Mouse (Mus musculus) embryonic facial prominence, embryonic 11.5 days (tissue): ENCODE measurements around the gene Rbm20. TPM values are rescaled to one million over a fixed set of nuclear protein-coding genes. Genes with fewer than 3 reads are reported as not detected.
A peak's percentile ranks its signal among the peaks of the same experiment; 100 is the strongest.

Experiments
- ATAC-seq: fragments of 200-750 bp; cut with Nextera tagmentation; replicated peaks from 2 replicates; pipeline ENCODE4 v1.8.0; 2017; ENCODE audit warnings: low read depth; ENCODE audit not compliant: insufficient number of reproducible peaks, low FRiP score, low TSS enrichment
- DNase-seq: peaks from one replicate; pipeline ENCODE4 v3.0.0-alpha.2; 2015; ENCODE audit warnings: low spot score
- H3K27ac ChIP-seq: fragments of 300-500 bp; sonication (generic); replicated peaks from 2 replicates; pipeline ENCODE4 v1.5.1; 2014; ENCODE audit warnings: mild to moderate bottlenecking, low read depth, low read length, control low read depth
- H3K27me3 ChIP-seq: fragments of 300-500 bp; sonication (generic); 2 replicates; pipeline ENCODE4 v1.6.1; 2014; ENCODE audit warnings: mild to moderate bottlenecking, low read length, moderate library complexity, mixed read lengths; ENCODE audit not compliant: control insufficient read depth, insufficient read depth
- H3K36me3 ChIP-seq: fragments of 300-500 bp; sonication (generic); replicated peaks from 2 replicates; pipeline ENCODE4 v1.6.1; 2014; ENCODE audit warnings: low read depth, mild to moderate bottlenecking, low read length, moderate library complexity, mixed read lengths; ENCODE audit not compliant: control insufficient read depth, insufficient read depth
- H3K4me1 ChIP-seq: fragments of 300-500 bp; sonication (generic); 2 replicates; pipeline ENCODE4 v1.6.1; 2014; ENCODE audit warnings: low read length, mixed read lengths; ENCODE audit not compliant: control insufficient read depth, insufficient read depth
- H3K4me2 ChIP-seq: fragments of 300-500 bp; sonication (generic); 2 replicates; pipeline ENCODE4 v1.6.1; 2014; ENCODE audit warnings: low read depth, mild to moderate bottlenecking, control low read depth, low read length, moderate library complexity
- H3K4me3 ChIP-seq: fragments of 300-500 bp; sonication (generic); 2 replicates; pipeline ENCODE4 v1.5.1; 2014; ENCODE audit warnings: low read depth, low read length, control low read depth
- H3K9ac ChIP-seq: fragments of 300-500 bp; sonication (generic); replicated peaks from 2 replicates; pipeline ENCODE4 v1.6.1; 2014; ENCODE audit warnings: mild to moderate bottlenecking, control low read depth, low read length
- H3K9me3 ChIP-seq: fragments of 300-500 bp; sonication (generic); replicated peaks from 2 replicates; pipeline ENCODE4 v1.6.1; 2016; ENCODE audit warnings: mild to moderate bottlenecking, low read length, inconsistent platforms, mixed read lengths; ENCODE audit not compliant: control insufficient read depth
- WGBS: fragments of 180-500 bp; shearing (Covaris S2); extraction: QIAGEN DNeasy Blood & Tissue Kit; methylation state at CpG from one replicate; pipeline ENCODE4 v1.1.7; 2014; 5-methylcytosine and 5-hydroxymethylcytosine counted together
- polyA plus RNA-seq: library from polyadenylated mRNA; unstranded; fragments of >200 nt; fragmentation: Nextera tagmentation; extraction: Ambion mirVana; gene quantifications from 2 replicates; pipeline ENCODE4 v1.2.1, GENCODE M21; 2014

Rbm20 gene
- polyA plus RNA-seq, 1 experiment from 2014 or later = 1.1 TPM

DNA sequence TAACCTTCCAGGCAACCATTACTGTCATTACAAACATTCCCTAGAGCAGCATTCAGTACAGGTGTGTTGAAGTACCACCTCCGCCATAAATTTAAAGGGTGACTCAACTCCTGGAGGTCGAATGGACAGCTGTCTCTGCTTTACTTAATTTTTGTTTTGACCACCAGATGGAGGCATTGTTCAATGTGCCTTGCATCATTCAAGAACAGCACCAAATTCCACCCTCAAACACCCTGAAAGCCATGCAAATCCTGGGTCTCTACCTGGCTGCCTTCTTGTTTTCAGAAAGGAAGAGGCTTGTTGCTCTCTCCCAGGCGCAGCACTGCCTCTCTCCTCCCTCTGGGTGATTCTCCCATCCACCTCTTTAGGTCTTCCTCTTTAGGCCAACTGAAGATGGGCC is 91.4 kb downstream of the Rbm20 start:
- Histone ChIP-seq H3K4me2 (no peak overlapping the region), H3K27me3 (no peaks in the 10 kb centered on the region), H3K4me3 (no peak overlapping the region), H3K9me3 (no peaks in the 10 kb centered on the region), H3K9ac (no peak overlapping the region), H3K4me1 (no peaks in the 10 kb centered on the region; the same call in 1 of the 2 replicates), H3K36me3 (no peaks in the 10 kb centered on the region), H3K27ac (no peak overlapping the region)
- DNase-seq = peak; percentile 82
- 31% methylated on average over 3 of the region's 3 CpGs for WGBS
- ATAC-seq = no peak; the same call in 1 of the 2 replicates

DNA sequence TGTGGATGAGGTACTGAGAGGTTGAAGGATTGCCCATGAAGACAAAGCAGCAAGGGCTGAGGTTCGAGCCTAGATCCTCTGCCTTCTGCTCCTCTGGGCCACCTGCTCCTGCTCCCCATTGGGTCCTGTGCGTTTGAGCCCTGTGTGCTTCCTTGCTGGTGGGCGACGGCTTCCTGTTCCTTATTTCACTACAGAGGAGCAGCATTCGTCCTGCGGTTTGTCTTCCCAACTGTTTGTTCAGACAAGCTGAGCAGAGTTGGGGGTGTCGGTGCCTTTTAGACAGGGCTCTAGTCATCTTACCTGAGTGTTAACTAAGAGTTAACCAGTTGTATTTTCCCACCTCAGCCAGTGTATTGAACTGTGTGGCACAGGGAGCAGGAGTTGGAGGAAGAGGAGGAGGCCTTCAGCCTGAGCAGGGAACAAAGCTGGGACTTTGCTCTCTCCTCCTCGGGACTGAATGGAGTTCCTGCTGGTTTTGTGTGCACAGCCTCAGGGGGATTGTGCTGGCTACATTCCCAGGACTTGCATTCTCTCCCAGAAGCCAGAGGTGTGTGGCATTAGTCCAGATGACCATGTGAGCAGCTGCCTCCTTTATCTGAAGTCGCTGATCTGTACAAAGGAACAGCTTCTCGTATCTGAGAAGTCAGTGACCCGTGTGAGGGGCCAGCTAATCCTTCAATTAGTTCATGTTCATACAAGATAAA is 97.0 kb downstream of the Rbm20 start:
- no peaks in the 10 kb centered on the region for H3K27me3 ChIP-seq
- peak; percentile 14 for DNase-seq

DNA sequence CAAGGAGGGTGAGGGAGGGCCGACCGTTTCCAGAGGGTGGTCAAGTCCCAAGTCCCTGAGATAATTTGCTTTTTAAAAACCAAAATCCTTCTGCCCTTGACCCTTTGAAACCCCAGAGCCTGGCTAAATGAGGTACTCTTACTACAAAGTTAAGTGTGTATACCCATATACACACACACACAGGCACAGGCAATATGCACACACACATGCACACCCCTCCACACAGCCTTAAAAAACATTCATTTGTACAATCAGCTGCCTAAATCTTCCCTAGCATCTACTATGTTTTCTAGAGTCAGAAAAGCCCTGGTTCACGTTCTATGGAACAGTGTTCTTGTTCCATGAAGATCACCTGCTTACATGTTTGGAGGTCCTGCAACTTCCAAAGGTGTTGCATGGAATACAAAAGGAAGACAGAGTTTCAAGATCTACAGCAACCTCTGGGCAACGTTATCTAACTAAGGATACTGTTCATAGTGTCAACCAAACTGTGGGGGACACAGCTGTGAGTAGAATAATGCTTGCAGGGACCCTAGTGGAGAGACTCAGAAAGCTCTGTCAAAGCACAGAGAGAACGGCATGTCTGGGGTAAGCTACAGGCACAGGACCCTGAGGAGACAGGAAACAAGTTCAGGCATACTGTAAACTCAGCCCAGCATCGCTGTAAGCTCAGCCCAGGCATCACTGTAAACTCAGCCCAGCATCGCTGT is 97.7 kb downstream of the Rbm20 start:
- no peaks in the 10 kb centered on the region for H3K27me3 ChIP-seq
- DNase-seq (no peak), ATAC-seq (no peak)
- H3K4me3 ChIP-seq = no peak overlapping the region
- H3K36me3 ChIP-seq = no peaks in the 10 kb centered on the region
- H3K9me3 ChIP-seq = no peaks in the 10 kb centered on the region
- 58% methylated on average over 7 of the region's 7 CpGs for WGBS
- peaks cover 3% of the 10 kb centered on the region for H3K4me1 ChIP-seq
- no peak overlapping the region for H3K4me2 ChIP-seq
- no peak overlapping the region for H3K9ac ChIP-seq
- no peak overlapping the region for H3K27ac ChIP-seq

More for the DNA sequence above, 97.0 kb downstream of the Rbm20 start:
- 0 out of 2 replicates have a peak, but pooled peaks have one; percentile 14 for ATAC-seq
- H3K9ac ChIP-seq = no peak overlapping the region
- WGBS = 52% methylated on average over 11 of the region's 11 CpGs
- H3K36me3 ChIP-seq = no peaks in the 10 kb centered on the region
- no peak overlapping the region for H3K27ac ChIP-seq
- no peak overlapping the region for H3K4me3 ChIP-seq
- no peak overlapping the region for H3K4me2 ChIP-seq
- H3K4me1 ChIP-seq = peaks cover 3% of the 10 kb centered on the region
- H3K9me3 ChIP-seq = no peaks in the 10 kb centered on the region

- 82% methylated on average over 9 of the region's 9 CpGs for WGBS
- no peak overlapping the region for H3K9ac ChIP-seq
- no peaks in the 10 kb centered on the region for H3K36me3 ChIP-seq
- no peak for DNase-seq
- H3K27me3 ChIP-seq = no peaks in the 10 kb centered on the region
- no peak overlapping the region for H3K4me3 ChIP-seq
- H3K9me3 ChIP-seq = no peaks in the 10 kb centered on the region
- ATAC-seq = no peak
- H3K4me2 ChIP-seq = no peak overlapping the region
- H3K4me1 ChIP-seq = no peaks in the 10 kb centered on the region
- no peak overlapping the region for H3K27ac ChIP-seq
Measured at GRCm38 (mm10) chr19:53779402-53779801, 102.3 kb downstream of the Rbm20 start.

GRCm38 (mm10) chr19:53779818-53780217 is 102.7 kb downstream of the Rbm20 start:
- H3K9ac ChIP-seq = no peak overlapping the region
- 93% methylated on average over 4 of the region's 4 CpGs for WGBS
- no peak for ATAC-seq
- H3K4me1 ChIP-seq = no peaks in the 10 kb centered on the region
- no peaks in the 10 kb centered on the region for H3K27me3 ChIP-seq
- H3K4me2 ChIP-seq = no peak overlapping the region
- no peak for DNase-seq
- no peak overlapping the region for H3K27ac ChIP-seq
- H3K9me3 ChIP-seq = no peaks in the 10 kb centered on the region
- no peak overlapping the region for H3K4me3 ChIP-seq
- H3K36me3 ChIP-seq = no peaks in the 10 kb centered on the region

DNA sequence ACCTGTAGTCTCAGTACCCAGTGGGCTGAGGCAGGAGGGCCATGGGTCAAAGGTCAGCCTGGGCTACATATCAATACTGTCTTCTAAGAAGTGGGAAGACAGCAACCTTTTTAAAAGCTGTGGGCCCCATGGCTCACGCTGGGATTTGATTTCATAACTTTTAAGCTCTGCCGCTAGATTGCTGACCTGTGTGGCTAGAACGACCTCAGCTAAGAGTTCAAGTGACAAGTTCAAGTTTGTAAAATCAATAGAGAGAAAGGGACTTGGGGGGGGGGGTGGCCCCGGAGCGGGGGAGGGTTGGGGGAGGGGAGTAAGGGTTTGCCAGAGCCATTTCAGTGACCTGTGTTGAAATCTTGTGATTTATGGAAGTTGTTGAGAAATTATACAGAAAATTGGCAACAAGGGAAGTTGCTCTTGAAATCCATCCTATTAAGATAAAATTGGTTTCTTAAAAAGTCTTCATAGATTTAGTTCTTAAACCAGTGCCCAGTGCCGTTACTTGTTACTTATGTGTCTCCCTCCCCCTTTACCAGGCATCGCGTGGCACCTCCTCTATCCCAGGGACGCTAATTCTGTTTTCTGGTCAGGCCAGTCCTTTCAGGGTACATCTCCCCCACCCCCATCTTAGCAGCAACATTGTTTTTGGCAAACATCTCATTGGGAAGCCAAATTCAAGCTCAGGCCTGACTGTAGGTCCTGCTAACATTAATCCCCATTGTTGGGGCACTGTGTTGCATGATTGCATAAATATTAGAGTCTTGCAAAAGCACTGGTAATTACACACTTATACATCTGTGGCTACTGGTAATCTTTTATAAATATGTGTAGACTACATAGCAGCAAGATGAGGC is 103.9 kb downstream of the Rbm20 start:
- WGBS = 69% methylated on average over 9 of the region's 9 CpGs
- H3K4me3 ChIP-seq = no peak overlapping the region
- H3K27me3 ChIP-seq = no peaks in the 10 kb centered on the region
- H3K4me2 ChIP-seq = no peak overlapping the region
- ATAC-seq (no peak), DNase-seq (no peak)
- H3K27ac ChIP-seq = no peak overlapping the region
- H3K4me1 ChIP-seq = no peaks in the 10 kb centered on the region
- H3K9ac ChIP-seq = no peak overlapping the region
- H3K9me3 ChIP-seq = no peaks in the 10 kb centered on the region
- no peaks in the 10 kb centered on the region for H3K36me3 ChIP-seq

GRCm38 (mm10) chr19:53781826-53782225 is 104.7 kb downstream of the Rbm20 start:
- Histone ChIP-seq H3K4me3 (no peak overlapping the region), H3K4me2 (no peak overlapping the region), H3K36me3 (no peaks in the 10 kb centered on the region), H3K9ac (no peak overlapping the region), H3K9me3 (no peaks in the 10 kb centered on the region), H3K27me3 (no peaks in the 10 kb centered on the region), H3K27ac (no peak overlapping the region), H3K4me1 (no peaks in the 10 kb centered on the region)
- ATAC-seq = no peak
- DNase-seq = no peak
- 88% methylated on average over 7 of the region's 7 CpGs for WGBS
